Mouse (Mus musculus): ENCODE measurements around the gene AI481877.
"Not testable (repeated sequence)": the region's sequence is repeated elsewhere in the genome, so short reads cannot be mapped to it uniquely, and the experiment has no call there.

The AI481877 gene

DNA sequence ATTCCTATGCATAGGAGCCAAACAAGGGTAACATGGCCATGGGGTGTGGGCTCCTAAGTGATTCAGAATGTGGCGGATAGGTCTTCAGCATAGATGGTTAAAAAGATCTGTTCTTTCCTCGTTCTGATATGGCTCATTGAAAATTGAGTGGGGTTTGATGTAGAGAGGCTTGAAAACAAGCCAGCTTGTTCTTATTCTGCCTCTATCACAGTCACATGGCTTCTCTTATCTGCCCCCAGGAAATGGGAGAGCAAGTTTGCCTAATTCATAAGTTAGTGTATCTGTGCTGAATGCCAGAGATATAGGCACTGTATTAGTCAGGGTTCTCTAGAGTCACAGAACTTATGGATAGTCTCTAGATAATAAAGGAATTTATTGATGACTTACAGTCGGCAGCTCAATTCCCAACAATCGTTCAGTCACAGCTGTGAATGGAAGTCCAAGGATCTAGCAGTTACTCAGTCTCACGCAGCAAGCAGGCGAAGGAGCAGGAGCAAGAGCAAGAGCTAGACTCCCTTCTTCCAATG is at the start of gene AI481877:
TSS of gene AI481877 (minus strand) at position 477 of the 527 bp plus-strand sequence.
- not testable (repeated sequence) for DNase-seq

- DNase-seq: no peak
Measured at GRCm38 (mm10) chr4:59188474-59188801, 49.7 kb upstream of the AI481877 start.

DNA sequence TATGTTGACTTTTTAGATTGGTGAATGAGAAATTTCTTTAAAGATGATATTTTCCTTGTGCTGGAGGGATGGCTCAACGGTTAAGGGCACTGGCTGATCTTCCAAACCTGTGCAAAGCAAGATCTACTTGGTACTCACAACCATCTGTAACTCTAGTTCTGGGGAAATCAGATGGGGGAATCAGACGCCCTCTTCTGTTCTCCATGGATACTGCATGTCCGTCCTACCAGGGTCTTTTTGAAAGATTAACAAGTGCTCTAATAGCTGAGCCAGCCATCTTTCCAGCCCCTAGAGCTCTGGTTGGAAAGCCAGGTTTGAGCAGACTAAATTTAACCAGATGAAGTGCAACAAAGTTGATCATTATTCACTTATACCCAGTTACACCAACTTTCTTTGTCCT is 48.5 kb upstream of the AI481877 start:
- DNase-seq: peak in 1 of 2 experiments; percentile 56

GRCm38 (mm10) chr4:59185671-59186070 is 46.9 kb upstream of the AI481877 start:
- DNase-seq: no peak

DNA sequence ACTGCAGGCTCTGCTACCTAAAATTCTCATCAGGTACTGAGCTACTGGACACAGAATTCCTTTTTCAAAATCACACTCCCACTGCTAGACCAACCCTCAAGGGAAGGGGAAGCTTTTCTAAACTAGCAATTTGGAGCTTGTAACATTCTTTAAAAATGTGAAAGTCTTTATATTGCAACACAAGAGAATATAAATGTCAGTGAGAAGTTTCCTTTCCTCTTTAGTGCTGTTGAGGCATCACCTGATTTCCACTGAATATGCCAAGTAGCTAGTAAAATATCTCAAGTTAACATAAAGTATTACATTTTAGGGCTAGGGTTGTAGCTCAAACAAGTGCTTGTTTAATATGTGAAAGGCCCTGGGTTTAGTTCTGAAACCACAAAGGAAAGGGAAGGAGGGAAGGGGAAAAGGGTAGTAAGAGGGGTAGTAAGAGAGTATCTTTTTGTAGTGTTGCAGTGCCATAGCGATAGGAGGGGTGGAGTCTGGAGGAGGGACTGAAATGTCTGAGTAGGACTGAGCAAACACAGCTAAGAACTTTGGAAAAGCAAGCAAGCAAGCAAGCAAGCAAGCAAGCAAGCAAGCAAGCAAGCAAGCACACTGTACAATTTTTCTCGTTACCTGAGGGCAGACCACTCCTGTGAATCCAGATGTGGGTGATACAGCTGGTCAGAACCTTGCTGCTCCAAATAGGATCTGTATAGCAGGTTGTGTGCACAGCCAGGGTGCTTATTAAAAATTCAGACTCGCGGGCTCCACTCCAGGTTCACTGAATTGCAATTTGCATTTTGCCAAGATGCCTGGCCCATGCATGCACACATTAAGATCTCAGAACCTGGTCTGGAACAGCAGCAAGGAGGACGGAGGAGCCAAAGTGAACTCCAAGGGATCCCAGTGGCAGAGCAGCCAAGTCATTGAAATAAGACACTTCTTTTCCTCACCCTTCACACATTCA is 42.8 kb upstream of the AI481877 start:
- DNase-seq: no peak

GRCm38 (mm10) chr4:59177566-59177965 is 38.8 kb upstream of the AI481877 start:
- no peak for DNase-seq

DNA sequence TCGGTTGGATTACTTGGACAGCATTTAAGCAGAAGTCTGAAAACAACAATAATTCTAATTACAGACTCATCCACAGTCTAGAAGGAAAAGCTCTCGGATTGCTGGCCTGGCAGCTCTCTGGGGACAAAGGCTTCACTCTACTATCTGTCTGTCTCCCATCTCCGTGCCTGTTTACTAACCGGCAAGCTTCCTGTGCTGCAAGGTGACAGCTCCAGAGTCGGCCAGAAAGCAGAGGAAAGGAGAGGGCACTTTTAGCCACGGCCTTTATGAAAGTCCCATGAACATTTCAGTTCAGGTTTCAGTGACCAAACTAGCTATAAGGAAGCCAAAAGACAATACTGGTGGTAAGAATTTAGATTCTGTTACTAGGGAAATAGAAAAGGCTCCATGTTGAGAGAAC is 37.1 kb upstream of the AI481877 start:
- no peak for DNase-seq

- no peak for DNase-seq
Measured at GRCm38 (mm10) chr4:59175003-59175402, 36.2 kb upstream of the AI481877 start.

DNA sequence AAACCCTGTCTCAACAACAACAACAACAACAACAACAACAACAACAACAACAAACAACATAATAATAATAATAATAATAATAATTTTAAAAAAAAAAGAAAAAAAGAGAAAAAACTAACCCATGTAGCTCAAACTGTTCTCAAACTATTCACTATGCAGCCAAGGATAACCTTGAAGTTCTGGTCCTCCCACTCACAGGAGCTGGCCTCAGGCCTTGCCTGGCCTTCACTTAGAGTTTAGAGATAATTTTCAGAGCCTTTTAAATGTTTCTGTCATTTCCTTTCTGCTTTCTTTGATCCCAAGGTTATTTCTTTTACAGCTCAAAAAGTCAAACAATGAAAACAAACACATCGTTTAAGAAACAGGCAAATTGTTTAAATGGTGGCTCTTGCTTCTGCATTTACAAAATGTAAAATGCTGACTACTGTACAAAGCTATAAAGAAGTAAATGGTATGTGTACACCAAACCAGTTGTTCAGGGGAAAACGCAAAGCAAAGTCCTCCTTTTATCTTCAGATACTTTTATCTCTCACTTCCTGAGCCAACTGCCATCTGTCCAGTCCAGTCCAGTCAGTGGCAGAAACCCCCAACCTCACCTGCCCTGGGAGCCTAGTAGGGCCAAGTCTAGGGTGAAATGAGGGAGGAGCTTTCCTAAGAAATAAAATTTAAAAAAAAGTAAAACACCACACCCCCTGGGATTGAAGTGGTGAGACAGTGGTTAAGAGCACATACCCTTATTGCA is 34.6 kb upstream of the AI481877 start:
- DNase-seq: no peak

- DNase-seq: no peak
Measured at GRCm38 (mm10) chr4:59172616-59173015, 33.8 kb upstream of the AI481877 start.

DNA sequence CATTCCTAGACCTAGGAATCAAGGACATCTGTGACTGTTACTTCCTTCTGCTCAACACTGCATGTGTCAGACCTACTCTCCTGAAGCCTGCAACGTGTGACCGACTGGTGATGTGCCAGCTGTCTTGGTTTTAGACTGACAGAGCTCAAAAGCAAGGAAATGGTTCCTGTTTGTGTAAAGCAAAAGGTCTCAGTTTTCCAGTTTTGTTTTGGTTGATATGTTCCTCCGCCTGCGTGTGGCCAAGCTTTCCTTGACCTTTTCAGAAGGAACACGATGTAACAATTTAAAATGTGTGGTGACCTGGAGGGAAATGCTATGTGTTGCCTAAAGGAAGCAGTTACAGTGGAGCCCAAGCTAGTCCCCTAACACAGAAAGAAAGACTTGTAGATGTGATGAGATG is 31.2 kb upstream of the AI481877 start:
- DNase-seq: no peak

DNA sequence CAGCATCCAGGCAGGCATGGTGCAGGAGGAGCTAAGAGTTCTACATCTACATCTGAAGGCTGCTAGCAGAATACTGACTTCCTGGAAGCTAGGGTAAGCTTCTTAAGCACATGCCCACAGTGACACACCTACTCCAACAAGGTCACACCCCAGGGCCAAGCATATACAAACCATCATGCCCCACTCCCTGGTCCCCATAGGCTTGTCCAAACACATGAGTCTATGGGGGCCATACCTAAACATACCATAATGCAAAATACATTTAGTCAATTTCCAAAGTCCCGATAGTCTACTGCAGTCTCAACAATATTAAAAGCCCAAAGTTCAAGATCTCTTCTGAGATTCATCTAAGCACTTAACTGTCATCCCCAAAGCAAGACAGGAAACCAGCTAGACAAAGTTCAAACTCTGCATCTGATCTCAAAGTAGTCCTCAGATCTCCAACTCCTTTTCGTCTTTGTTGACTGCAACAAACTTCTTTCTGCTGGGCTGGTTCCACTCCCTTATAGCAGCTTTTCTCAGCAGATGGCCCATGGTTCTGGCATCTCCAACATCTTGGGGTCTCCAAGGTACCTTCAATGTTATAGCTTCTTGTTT is 28.6 kb upstream of the AI481877 start:
- DNase-seq: peak in 1 of 2 experiments; percentile 43

DNA sequence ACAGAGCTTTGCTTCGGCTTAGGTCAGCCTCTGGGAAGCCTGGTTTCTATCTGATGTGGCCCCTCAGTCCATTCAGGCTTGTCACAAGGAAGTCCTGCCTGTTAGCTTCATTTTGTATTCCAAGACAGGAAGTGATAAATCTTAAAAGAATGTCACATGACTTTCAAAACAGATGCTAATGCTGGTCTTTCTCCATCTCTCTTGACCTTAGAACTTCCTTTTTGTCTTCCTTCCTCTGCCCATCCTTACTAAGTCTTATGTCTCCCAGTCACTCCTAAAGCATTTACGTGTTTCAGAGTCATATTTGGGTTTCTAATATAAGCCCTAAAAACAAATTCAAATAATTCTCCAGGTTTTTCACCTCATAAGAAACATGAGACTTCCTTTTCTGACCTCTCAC is 25.3 kb upstream of the AI481877 start:
- no peak for DNase-seq

DNA sequence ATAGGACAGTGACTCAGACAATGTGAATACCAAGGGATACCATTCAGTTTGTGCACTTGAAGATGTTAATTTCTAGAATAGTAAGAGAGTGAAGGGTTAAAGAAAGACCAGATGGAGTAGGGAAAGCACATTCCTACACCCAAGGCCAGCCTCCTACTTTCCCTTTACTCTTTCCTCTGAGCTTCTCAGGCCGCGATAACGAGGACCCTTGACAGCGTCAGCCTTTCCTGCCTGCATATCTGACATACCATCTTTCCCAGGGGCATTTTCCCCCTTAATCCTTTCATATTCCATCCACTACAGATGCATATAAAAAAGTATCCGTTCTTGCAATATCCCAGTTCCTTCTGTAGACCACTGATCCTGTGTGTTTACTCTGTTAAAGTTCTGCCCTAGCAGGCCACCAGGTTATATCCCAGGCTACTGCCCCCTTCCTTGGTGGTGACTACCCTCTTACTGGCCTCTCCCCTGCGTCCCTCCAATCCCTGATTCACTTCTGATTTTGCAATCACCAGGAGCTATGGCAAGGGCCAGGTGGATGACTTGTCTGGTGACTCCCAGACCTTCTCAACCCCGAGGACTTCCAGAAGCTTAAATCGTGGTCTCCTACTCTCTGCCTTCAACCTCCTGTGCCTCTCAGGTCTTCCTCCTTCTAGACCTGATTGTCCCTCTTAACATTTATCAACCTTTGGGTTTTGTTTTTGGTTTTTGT is 22.3 kb upstream of the AI481877 start:
- no peak for DNase-seq

- DNase-seq: no peak
Measured at GRCm38 (mm10) chr4:59160289-59160688, 21.5 kb upstream of the AI481877 start.

- no peak for DNase-seq
Measured at GRCm38 (mm10) chr4:59157654-59158053, 18.9 kb upstream of the AI481877 start.

DNA sequence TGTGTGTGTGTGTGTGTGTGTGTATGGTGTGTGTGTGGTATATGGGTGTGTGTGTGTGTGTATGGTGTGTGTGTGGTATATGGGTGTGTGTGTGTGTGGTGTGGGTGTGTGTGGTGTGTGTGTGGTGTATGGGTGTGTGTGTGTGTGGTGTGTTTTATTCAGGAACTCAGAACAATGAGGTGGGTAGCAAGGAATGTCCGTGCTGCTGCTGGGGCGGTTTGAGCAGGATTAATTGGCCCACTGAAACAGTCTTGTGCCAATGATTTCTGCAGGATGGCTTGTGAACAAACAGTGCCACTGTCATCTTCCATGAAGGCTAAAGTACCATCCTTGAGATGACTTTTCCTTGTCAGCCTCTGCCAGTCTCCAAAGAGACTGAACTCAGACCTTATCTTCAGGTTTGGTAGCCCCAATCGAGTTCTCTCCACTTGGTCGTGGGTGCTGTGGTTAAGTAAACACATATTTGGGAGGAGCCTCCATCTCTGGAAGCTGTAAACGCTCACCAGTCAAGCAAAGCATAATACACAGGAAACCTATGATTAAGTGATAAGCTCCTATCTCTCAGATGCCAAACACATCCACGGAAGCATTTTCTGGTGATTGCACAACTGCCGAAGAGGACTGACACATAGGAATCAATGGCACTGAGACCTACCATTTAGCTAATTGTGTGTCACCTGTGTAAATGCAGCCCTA is 18.3 kb upstream of the AI481877 start:
- no peak for DNase-seq

DNA sequence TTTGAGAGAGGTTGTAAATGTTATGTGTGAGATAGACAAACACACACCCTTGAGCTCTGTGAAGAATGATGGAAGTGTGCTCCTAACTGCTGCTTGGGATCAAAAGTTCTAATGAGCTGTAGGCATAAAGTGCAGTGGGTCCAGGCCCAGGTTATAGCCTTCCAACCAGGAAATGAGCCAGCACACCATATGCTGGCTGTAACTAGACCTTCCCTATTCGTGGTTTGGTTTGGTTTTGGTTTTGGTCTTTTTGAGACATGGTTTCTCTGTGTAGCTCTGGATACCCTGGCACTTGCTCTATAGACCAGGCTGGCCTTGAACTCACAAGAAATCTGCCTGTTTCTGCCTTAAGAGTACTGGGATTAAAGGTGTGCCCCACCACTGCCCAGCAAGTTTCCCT is 13.2 kb upstream of the AI481877 start:
- no peak for DNase-seq

- DNase-seq: no peak
Measured at GRCm38 (mm10) chr4:59150907-59151306, 12.1 kb upstream of the AI481877 start.

DNA sequence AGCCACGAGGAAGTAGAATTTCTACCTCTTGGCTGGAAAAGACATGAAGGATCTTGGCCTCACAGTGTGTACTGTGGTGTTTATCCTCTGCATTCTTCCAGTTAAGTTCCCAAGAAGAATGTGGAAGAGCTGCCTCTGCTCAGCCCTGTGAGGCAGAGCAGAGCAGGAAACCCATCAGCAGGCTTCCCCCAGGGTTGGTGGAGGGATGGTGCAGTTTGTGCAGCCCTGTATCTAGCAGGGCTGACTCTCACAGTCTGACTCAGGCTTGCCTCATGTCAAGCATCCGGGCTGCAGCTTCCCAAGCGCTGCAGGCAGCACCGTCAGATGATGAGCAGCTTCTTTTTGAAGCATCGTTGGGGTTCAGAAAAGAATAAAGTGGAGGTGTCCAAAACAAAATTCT is 10.3 kb upstream of the AI481877 start:
- DNase-seq: no peak

DNA sequence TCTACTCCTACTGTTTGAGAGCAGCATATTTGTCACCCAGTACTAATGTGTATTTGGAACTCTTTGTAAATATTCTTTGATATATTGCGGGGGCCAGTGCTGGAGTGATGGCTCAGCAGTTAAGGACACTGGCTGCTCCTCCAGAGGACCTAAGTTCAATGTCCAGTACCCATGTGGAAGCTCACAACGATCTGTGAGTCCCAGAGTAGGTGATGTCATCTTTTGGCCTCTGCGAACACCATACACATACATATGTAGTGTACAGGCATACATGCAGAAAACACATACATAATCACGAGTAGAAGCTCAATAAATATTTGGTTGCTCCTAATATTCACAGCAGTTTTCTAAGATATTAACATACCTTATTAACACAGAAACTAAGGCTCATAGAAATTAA is 9.8 kb downstream of the AI481877 start:
- no peak for DNase-seq

DNA sequence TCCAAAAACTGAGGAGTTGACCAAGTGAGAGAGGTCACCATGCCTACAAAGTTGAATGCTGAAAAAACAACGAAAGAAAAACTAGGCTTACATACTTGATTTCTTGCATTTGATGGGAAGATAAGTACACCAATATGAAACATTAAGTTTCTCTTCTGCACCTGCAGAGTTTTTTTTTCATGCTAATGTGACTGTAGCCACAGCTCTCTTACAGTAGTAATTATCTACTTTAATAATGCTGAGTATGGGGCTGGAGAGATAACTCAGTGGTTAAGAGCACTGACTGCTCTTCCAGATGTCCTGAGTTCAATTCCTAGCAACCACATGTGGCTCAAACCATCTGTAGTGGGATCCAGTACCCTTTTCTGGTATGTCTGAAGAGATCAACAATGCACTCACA is 13.7 kb downstream of the AI481877 start:
- DNase-seq: no peak
